Mouse (Mus musculus) myocyte (in vitro differentiated cells): ENCODE data around the gene Smo.

Source experiments
- CEBPB ChIP-seq: IDR thresholded peaks from 2 replicates; pipeline ENCODE4 v1.6.1; 2011; ENCODE audit warnings: mild to moderate bottlenecking, moderate library complexity; ENCODE audit not compliant: poor library complexity, insufficient read depth, severe bottlenecking
- MAX ChIP-seq: IDR thresholded peaks from one replicate; pipeline ENCODE4 v1.6.1; 2011; ENCODE audit warnings: low read depth, mild to moderate bottlenecking, control low read depth
- MYOD1 ChIP-seq, 3 experiments: IDR thresholded peaks; one replicate each; pipeline ENCODE4 v1.6.1; 2011; ENCODE audit warnings: control low read depth in 2 of 3, low read depth in 2 of 3, mild to moderate bottlenecking in 2 of 3, moderate library complexity in 1 of 3; ENCODE audit not compliant: insufficient read length in 2 of 3, control insufficient read depth in 1 of 3
- POLR2A ChIP-seq: IDR thresholded peaks from one replicate; pipeline ENCODE4 v1.6.1; 2011; ENCODE audit warnings: low read depth, mild to moderate bottlenecking, control low read depth, moderate library complexity; ENCODE audit not compliant: insufficient read length
- SRF ChIP-seq: IDR thresholded peaks from one replicate; pipeline ENCODE4 v1.6.1; 2011; ENCODE audit warnings: low read depth; ENCODE audit not compliant: control insufficient read depth, insufficient read length
- TCF12 ChIP-seq: IDR thresholded peaks from one replicate; pipeline ENCODE4 v1.6.1; 2011; ENCODE audit warnings: mild to moderate bottlenecking, control low read depth; ENCODE audit not compliant: poor library complexity, insufficient read depth, severe bottlenecking
- USF1 ChIP-seq: IDR thresholded peaks from one replicate; pipeline ENCODE4 v1.6.1; 2011; ENCODE audit warnings: low read depth, mild to moderate bottlenecking, control low read depth, moderate library complexity

GRCm38 (mm10) chr6:29785759-29786158 lies 50.5 kb downstream of the Smo start:
- TF ChIP-seq MYOD1 (IDR thresholded peaks at IDR 0.05; ENCODE audit: control insufficient read depth in 1 of 3, insufficient read length in 2 of 3, low read depth in 2 of 3) (no peak), POLR2A (no peak), MAX (no peak), TCF12 (no peak), USF1 (no peak), SRF (no peak), CEBPB (no peak)
